Mouse (Mus musculus) activated CD4-positive, CD25-positive, alpha-beta regulatory T cell, adult 4 months (primary cell): Measurements from ENCODE around the gene Btbd6. TPM values are rescaled to one million over a fixed set of nuclear protein-coding genes. Genes with fewer than 3 reads are reported as not detected.

Experiments used
- ATAC-seq: one replicate; pipeline ENCODE4 v1.8.0; 2017
- polyA plus RNA-seq, 2 experiments: library from polyadenylated mRNA; unstranded; fragments of 100-300 nt; shearing (Covaris generic); gene quantifications; one replicate each; pipeline ENCODE4 v1.2.1; 2017

Btbd6 gene
- polyA plus RNA-seq, 2 experiments from 2014 or later, result 8.3 to 8.9 TPM

GRCm38 (mm10) chr12:113012443-113012842 lies 36.2 kb downstream of the Btbd6 start:
- ATAC-seq, result no peak

- no peak for ATAC-seq
Observed at GRCm38 (mm10) chr12:113013021-113013491, 36.8 kb downstream of the Btbd6 start.

GRCm38 (mm10) chr12:113013604-113014558 lies 37.6 kb downstream of the Btbd6 start, which contains the start of gene Pacs2:
TSS of gene Pacs2 (plus strand) at chr12:113014508.
- peak; percentile 90 for ATAC-seq

GRCm38 (mm10) chr12:113014561-113015556 lies 38.6 kb downstream of the Btbd6 start:
- no peak for ATAC-seq

GRCm38 (mm10) chr12:113015956-113016355 lies 39.7 kb downstream of the Btbd6 start:
- no peak for ATAC-seq

- ATAC-seq, result no peak
Observed at GRCm38 (mm10) chr12:113016976-113017375, 40.7 kb downstream of the Btbd6 start.

- ATAC-seq, result no peak
Observed at GRCm38 (mm10) chr12:113017429-113017984, 41.2 kb downstream of the Btbd6 start.

- ATAC-seq, result no peak
Observed at GRCm38 (mm10) chr12:113018763-113019162, 42.5 kb downstream of the Btbd6 start.

GRCm38 (mm10) chr12:113021488-113021887 lies 45.2 kb downstream of the Btbd6 start:
- no peak for ATAC-seq

GRCm38 (mm10) chr12:113023082-113023481 lies 46.8 kb downstream of the Btbd6 start:
- no peak for ATAC-seq

- ATAC-seq, result no peak
Observed at GRCm38 (mm10) chr12:113026557-113026956, 50.3 kb downstream of the Btbd6 start.

- no peak for ATAC-seq
Observed at GRCm38 (mm10) chr12:113027495-113027894, 51.2 kb downstream of the Btbd6 start.

- no peak for ATAC-seq
Observed at GRCm38 (mm10) chr12:113028067-113028466, 51.8 kb downstream of the Btbd6 start.

Other genes starting within 250 kb of the Btbd6 start
- 1 to 10 TPM in 1 of 2 experiments, under 1 TPM in 1; 0.50 to 4.7 TPM for gene Pld4, start 215.8 kb upstream of the Btbd6 start, polyA plus RNA-seq
- not detected for gene Ahnak2, start 173.8 kb upstream of the Btbd6 start, polyA plus RNA-seq
- under 1 TPM in 1 of 2 experiments, not detected in 1; 0.24 TPM for gene Clba1, start 167.5 kb upstream of the Btbd6 start, polyA plus RNA-seq
- gene Cdca4, start 147.1 kb upstream of the Btbd6 start, polyA plus RNA-seq, result 10 to 100 TPM; 63.6 to 87.5 TPM
- 10 to 100 TPM; 65.9 to 77.3 TPM for gene Gpr132, start 108.3 kb upstream of the Btbd6 start, polyA plus RNA-seq
- under 1 TPM in 1 of 2 experiments, not detected in 1; 0.74 TPM for gene Jag2, start 46.7 kb upstream of the Btbd6 start, polyA plus RNA-seq
- gene Nudt14, start 34.4 kb upstream of the Btbd6 start, polyA plus RNA-seq, result 10 to 100 TPM; 39.0 to 46.2 TPM
- gene Brf1, start 24.2 kb downstream of the Btbd6 start, polyA plus RNA-seq, result 10 to 100 TPM; 24.7 to 25.0 TPM
- 1 to 10 TPM; 5.4 to 6.6 TPM for gene Pacs2, start 38.0 kb downstream of the Btbd6 start, polyA plus RNA-seq
- gene Tex22, start 98.0 kb downstream of the Btbd6 start, polyA plus RNA-seq, result under 1 TPM in 1 of 2 experiments, not detected in 1; 0.29 TPM
- 10 to 100 TPM; 12.9 to 16.0 TPM for gene Mta1, start 121.8 kb downstream of the Btbd6 start, polyA plus RNA-seq
- 1 to 10 TPM; 4.5 to 5.6 TPM for gene Crip2, start 163.8 kb downstream of the Btbd6 start, polyA plus RNA-seq
- 1,000 to 10,000 TPM; 1,240 to 2,098 TPM for gene Crip1, start 169.8 kb downstream of the Btbd6 start, polyA plus RNA-seq
- gene Tedc1, start 179.9 kb downstream of the Btbd6 start, polyA plus RNA-seq, result 1 to 10 TPM; 3.5 to 5.0 TPM
- not detected for gene Tmem121, start 209.4 kb downstream of the Btbd6 start, polyA plus RNA-seq